Mouse (Mus musculus): Measurements from ENCODE around the gene Rasgrp2. TPM values are rescaled to one million over a fixed set of nuclear protein-coding genes. Genes with fewer than 3 reads are reported as not detected.

Rasgrp2 gene
- total RNA-seq, 2 experiments from 2014 or later = 31.3 to 36.7 TPM

DNA sequence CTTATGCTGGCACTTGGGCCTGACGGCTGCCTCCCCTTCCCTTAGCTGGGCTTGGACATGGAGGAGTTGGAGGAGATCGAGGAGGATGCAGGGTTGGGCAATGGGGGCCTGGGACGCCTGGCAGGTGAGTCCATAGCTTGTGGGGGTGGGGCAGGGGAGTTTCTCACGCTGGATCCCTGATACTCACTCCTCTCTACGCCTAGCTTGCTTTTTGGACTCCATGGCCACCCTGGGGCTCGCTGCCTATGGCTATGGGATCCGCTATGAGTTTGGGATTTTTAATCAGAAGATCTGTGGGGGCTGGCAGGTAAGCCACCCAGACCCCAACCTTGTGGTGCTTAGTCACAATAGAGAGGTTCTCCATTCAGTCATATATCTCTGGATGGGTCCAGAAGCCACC lies 13.3 kb upstream of the Rasgrp2 start:
- no peak for TF ChIP-seq CTCF (conservative IDR thresholded peaks at IDR 0.05)
- no peak for DNase-seq (ENCODE audit: low spot score in 2 of 2)
- Histone ChIP-seq H3K4me3 (no peak overlapping the region), H3K27ac (no peak overlapping the region)

DNA sequence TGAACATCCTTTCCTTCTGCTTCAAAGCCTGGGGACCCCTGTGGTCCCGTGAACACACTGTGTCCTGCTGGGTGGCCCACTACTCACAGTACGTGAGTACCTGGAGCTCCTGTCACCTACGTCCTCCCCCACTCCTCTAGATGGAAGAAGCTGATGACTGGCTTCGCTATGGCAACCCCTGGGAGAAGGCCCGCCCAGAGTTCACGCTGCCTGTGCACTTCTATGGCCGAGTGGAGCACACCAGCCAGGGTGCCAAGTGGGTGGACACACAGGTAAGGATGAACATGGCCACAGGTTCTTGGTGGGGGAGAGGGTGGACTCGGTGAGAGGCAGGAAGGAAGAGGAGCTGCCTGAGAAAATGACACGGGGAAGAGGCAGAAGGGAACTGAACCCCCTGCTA lies 12.9 kb upstream of the Rasgrp2 start:
- Histone ChIP-seq H3K4me3 (no peak overlapping the region), H3K27ac (no peak overlapping the region)
- no peak for TF ChIP-seq CTCF (conservative IDR thresholded peaks at IDR 0.05)
- DNase-seq (ENCODE audit: low spot score in 2 of 2) = no peak

DNA sequence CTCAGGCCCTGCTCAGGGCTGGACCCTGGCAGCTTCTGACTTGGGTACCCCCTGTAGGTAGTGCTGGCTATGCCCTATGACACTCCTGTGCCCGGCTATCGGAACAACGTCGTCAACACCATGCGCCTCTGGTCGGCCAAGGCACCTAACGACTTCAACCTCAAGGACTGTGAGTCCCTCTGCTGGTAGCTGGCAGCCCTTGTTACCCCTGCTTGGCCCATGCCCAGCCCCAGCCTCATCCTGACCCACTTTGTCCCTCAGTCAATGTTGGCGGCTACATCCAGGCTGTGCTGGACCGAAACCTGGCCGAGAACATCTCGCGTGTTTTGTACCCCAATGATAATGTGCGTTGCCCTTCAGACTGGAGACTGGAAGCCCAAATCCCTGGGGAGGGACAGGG lies 11.1 kb upstream of the Rasgrp2 start:
- Histone ChIP-seq H3K4me3 (no peak overlapping the region), H3K27ac (no peak overlapping the region)
- TF ChIP-seq CTCF (conservative IDR thresholded peaks at IDR 0.05) = peak; percentile 53
- no peak for DNase-seq (ENCODE audit: low spot score in 2 of 2)

DNA sequence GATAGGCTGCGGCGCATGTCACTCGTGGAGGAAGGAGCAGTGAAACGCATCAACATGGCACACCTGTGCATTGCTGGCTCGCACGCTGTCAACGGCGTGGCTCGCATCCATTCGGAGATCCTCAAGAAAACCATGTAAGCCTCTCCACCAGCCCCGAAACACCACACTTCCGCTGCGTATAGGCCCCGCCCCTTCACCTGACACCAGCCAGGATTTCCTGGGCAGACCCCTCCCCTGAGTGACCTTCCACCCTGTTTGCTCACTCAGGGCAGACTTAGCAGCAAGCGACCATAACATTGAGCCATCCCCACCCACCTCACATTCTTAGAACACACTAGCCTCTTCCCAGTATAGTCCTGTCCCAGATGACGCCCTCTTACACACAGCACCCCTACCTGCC lies 9.3 kb upstream of the Rasgrp2 start:
- no peak for TF ChIP-seq CTCF (conservative IDR thresholded peaks at IDR 0.05)
- Histone ChIP-seq H3K4me3 (no peak overlapping the region), H3K27ac (no peak overlapping the region)
- no peak for DNase-seq (ENCODE audit: low spot score in 2 of 2)

DNA sequence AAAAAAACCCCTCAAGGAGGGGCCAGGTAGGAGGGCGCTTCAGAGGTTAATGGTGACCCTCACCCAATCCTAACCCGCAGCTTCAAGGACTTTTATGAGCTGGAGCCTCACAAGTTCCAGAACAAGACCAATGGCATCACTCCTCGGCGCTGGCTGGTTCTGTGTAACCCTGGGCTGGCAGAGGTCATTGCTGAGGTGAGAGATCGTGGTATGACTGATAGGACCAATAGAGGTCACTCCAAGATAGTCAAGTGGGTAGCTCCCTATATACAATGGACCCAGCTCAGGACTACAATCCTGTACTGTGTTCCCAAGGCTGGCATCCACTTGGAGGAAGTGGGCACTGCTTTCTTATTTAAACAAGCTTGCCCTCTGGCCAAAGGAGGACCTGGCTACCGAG lies 8.9 kb upstream of the Rasgrp2 start:
- no peak overlapping the region for H3K4me3 ChIP-seq
- no peak for TF ChIP-seq CTCF (conservative IDR thresholded peaks at IDR 0.05)
- H3K27ac ChIP-seq = no peak overlapping the region
- no peak for DNase-seq (ENCODE audit: low spot score in 2 of 2)

DNA sequence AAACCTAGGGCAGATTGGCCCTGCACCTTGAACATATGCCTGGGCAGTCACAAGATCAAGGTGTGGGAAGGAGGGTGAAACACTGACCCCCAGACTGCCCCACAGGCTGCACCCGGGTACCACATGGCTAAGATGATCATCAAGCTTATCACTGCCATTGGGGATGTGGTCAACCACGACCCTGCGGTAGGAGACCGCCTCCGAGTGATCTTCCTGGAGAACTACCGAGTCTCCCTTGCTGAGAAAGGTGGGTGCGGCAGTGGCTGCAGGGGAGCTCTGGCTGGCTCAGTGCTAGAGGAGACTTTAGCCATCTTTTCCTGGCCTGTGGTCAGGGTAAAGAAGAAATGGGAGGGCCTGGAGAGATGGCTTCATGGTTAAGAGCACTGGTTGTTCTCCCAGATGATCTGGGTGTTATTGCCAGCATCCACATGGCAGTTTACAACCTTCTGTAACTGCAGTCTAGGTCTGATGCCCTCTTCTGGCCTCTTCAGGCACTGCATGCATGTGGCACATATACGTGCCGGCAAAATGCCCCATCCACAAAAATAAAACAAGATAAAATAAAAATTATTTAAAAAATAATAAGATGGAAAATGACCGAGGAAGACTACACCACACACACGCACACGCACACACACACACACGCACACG lies 6.3 kb upstream of the Rasgrp2 start:
- H3K27ac ChIP-seq = no peak overlapping the region
- no peak overlapping the region for H3K4me3 ChIP-seq
- peak; percentile 59 for TF ChIP-seq CTCF (conservative IDR thresholded peaks at IDR 0.05)
- DNase-seq (ENCODE audit: low spot score in 2 of 2) = no peak

DNA sequence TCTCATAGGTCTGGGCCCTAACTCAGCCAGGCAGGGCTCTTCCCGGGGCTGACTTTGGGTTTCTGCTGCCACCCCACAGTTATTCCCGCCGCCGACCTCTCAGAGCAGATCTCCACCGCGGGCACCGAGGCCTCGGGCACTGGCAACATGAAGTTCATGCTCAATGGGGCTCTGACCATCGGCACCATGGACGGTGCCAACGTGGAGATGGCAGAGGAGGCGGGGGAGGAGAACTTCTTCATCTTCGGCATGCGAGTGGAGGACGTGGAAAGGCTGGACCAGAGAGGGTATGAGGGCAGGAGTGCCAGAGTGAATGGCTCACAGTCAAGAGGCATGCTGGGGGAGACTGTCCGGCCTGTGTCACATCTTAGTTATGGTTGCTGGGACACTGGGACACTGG lies 5.5 kb upstream of the Rasgrp2 start:
- TF ChIP-seq CTCF (conservative IDR thresholded peaks at IDR 0.05) = no peak
- H3K4me3 ChIP-seq = no peak overlapping the region
- no peak for DNase-seq (ENCODE audit: low spot score in 2 of 2)
- H3K27ac ChIP-seq = no peak overlapping the region

DNA sequence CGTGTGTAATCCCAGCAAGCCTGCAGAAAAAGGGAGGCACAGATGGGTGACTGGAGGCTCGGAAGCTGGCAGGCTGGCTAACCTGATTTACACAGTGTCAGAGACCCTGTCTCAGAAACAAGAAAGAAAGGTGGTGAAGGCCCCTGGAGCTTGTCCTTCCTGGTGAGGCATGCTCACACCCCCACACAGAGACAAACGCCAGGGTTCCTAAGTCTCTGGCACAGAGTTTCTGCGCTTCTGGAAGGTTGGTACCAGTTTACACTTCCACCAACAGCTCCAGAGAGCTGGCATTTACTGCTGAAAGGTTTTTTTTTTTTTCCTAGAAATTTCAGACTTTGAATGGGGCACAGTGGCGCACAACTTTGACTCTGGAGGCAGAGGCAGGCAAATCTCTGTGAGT lies 2.9 kb upstream of the Rasgrp2 start:
- no peak for DNase-seq (ENCODE audit: low spot score in 2 of 2)
- H3K27ac ChIP-seq = no peak overlapping the region
- no peak overlapping the region for H3K4me3 ChIP-seq
- no peak for TF ChIP-seq CTCF (conservative IDR thresholded peaks at IDR 0.05)

DNA sequence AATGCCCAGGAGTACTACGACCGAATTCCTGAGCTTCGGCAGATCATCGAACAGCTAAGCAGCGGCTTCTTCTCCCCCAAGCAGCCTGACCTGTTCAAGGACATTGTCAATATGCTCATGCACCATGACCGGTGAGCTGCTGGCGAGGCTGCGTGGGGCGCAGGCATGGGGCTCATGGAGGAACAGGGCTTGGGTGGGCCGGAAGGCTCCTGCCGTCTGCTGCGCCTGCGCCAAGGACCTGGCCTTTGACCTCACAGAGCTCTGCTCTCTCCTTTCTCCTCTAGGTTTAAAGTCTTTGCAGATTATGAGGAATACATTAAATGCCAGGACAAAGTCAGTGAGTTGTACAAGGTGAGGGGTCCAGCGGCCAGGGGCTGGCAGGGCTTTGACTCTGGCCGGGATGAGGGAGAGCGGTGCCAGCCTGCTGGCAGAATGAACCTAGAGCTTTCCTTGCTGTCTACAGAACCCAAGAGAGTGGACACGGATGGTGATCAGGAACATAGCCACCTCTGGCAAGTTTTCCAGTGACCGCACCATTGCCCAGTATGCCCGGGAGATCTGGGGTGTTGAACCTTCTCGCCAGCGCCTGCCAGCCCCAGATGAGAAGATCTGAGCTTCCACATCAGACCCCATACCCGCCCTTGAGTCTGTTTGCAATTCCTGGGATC lies 1.4 kb upstream of the Rasgrp2 start:
- DNase-seq (ENCODE audit: low spot score in 2 of 2) = no peak
- Histone ChIP-seq H3K27ac (0 out of 2 replicates have a peak overlapping the region, but pooled peaks have one; percentile 32), H3K4me3 (no peak overlapping the region)
- no peak for TF ChIP-seq CTCF (conservative IDR thresholded peaks at IDR 0.05)

DNA sequence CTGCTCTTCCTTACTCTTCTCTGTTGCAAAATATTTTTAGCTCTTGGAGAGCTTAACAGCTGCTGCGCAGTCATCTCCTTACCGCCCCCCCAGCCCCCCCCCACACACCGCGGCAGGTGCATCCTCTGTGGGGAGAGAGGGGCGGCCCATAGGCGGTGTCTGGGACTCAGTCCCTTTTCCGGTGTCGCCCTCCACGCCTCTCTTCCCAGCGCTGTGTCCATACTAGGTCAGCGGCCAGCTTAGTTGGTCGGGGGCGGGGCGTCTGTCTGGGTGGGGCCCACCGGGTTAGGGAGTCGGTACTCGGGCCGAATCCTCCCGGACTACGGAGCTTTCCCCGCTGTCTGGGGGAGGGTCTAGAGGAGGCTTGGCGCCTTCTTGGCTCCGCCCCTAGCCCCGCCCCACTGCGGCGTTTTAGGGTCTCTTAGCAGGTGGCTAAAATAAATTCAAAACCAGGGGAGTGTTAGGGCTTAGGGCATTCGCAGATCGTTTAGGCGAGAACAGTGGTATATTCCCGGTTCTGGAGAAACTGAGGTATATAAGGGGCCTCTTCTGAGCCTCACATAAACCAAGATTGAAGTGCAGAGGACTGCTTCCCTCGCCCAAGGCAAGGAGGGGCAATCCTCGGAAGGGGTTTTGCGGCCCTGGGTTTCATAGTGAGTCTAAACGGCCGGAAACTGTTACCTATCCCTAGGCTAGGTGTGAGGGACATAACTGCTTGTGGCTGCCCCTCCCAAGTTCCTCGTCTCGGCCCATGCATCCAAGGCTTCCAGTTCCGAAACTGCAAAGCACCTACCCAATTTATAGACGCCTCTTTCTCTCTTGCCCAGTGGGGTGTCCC lies 474 bp upstream of the Rasgrp2 start:
- no peak for TF ChIP-seq CTCF (conservative IDR thresholded peaks at IDR 0.05)
- peak overlapping the region; percentile 62 for H3K4me3 ChIP-seq
- peak overlapping the region; percentile 74 for H3K27ac ChIP-seq
- no peak for DNase-seq (ENCODE audit: low spot score in 2 of 2)

DNA sequence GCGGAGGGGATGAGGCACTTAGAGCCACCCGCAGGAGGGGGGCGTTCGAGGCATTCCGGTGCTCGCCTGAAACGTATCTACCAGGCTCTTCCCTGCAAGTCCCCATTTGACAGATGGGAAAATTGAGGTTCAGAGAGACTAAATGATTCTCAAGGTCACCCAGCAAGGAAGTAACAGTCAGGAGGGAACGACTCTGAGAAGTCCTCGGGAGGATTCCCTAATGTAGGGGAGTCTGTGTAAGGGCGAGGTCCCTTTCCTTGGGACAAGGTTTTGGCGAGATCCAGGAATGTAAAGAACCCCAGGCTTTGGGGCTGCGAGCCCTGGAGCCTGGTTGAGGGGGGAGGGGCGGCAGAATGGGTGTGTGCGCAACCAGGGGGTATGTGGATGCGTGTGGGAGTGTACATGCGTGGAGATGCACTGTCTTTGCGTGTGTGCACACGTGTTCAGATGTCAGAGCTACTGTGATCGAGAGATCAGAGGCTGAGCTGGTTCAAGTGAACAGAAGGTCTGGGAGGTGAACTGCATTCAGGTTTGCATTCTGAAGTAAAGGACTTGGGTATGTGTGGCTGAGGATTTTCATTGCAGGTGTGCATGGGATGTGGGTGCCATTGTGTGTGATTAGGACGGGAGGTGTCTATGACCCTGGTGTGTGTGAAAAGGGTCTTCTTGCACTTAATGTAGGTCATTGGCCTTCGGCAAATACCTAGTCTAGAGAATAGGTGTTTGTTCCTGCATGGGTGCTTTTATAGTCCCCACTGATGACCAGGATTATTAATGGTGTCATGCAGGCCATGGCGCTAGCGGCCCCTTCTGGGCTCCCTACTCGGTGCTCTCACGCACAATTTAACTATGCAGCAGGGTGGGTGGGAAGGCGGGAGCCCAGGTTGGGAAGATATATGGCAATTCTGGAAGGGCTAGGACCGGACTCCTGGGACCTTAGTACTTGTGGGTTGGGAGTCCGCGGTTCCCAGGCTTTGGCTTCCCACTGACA lies 1.3 kb downstream of the Rasgrp2 start:
- no peak for DNase-seq (ENCODE audit: low spot score in 2 of 2)
- TF ChIP-seq CTCF (conservative IDR thresholded peaks at IDR 0.05) = 0 out of 2 replicates have a peak, but pooled peaks have one; percentile 3
- peak overlapping the region; percentile 69 for H3K27ac ChIP-seq
- peak overlapping the region; percentile 62 for H3K4me3 ChIP-seq

DNA sequence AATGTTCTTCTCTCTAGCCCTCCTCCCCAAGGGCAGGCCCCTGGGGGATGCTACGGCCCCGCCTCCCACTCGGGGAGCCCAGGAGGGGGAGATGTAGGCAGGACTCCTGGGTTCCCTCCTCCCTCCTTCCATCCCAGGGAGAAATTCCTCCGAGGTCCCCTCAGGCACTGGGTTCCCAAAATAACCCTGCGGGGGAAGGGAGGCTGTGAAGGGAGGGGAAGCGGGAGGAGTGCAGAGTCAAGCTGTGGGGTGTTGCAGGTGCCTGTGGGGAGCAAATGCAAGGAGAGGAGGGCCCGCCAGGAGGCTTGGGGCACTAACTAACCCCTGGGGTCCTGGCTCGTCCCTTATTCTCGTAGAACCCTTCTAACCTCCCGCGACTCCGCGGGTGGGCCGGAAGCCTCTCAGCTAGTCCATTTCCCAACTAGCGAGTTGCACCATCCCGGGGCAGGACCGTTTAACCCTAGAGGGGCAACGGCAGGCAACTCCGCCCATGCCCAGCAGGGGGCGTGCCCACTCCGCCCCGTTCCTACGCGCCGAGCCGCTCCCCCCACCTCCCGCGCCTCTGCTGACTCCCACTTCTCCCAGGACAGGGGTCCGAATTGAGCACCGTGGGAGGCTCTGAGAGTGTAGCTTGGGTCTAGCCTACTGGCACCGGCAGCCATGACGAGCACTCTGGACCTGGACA lies 2.1 kb downstream of the Rasgrp2 start:
- H3K27ac ChIP-seq = peak overlapping the region; percentile 47
- TF ChIP-seq CTCF (conservative IDR thresholded peaks at IDR 0.05) = peak; percentile 96

More for the DNA sequence above, 2.1 kb downstream of the Rasgrp2 start:
- H3K4me3 ChIP-seq = peak overlapping the region; percentile 62
- peak in 1 of 2 experiments; percentile 61 for DNase-seq (ENCODE audit: low spot score in 2 of 2)

All from layer of hippocampus, adult 2 months (tissue).